Comparison of ENCODE assay signal across 9 mouse cellular contexts in the genomic region with DNA sequence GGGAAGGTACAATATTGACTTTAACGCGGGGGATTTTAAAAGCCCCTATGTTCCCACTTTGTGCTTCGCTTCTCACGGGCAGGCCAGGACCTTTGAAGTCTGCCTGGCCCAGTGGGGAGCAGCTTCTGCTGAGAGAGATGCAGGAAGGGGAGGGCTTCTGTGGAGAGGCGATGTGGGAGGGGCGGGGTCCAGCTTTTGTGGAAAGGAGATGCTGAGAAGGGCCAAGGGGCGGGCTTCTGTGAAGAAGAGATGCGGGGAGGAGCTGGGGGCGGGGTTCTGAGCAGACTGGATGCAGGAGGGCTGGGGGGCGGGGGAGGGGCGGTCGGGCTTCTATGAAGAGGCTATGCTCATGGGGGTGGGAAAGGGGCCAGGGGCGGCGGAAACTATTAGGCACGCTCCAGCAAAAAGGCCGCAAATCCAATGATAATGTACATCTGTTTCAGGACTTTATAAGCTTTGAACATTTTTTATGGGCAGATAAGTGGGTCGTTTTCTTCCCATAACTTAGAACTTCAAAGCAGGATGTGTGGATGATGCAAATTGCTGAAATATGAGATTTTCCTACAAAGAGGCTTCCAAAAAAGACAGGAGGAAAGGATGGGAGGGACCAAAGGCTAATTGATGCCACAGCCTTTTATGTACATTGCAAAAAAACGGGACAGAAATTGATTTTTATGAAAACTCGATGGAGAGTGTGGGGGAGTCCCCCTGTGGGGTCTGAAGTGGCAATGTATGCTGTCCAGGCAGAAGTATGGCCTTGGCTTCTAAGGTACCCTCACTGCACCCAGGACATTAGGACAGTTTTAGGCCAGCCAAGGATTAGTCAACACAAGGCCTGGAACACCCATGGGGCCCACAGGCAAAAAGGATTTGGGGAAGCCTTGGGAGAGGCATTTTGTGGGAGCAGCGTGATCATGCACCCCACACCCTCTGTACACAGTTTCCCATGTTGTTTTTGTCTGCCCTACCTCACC. TPM values are rescaled to one million over a fixed set of nuclear protein-coding genes. Genes with fewer than 3 reads are reported as not detected.
DNase-seq lines count a peak whose midpoint lies in the region; ATAC-seq and TF ChIP-seq lines count a peak whose summit lies in the region.
"Had no signal": no experiment of that assay in that cellular context is flagged by ENCODE, and none has a peak within 500 bp of the region (broad histone marks: within the 10 kb centered on the region; RNA-seq: fewer than 3 reads in every experiment).

No protein-coding gene starts in this region.

- no peak overlapping the region for H3K9ac ChIP-seq in heart, adult 2 months (ENCODE audit: low read depth, low read length)
- peak overlapping the region; percentile 30; the same call in 1 of the 2 replicates for H3K9ac ChIP-seq in intestine, embryonic 16.5 days (ENCODE audit: low read depth, low read length)
- no peak overlapping the region for H3K9ac ChIP-seq in liver, postnatal 0 days (replicated peaks)
- no peak overlapping the region; the same call in 1 of the 2 replicates for H3K9ac ChIP-seq in neural tube, embryonic 15.5 days (replicated peaks)

- TF ChIP-seq CTCF in heart, adult 2 months (IDR thresholded peaks at IDR 0.05): no peak
- no peak for TF ChIP-seq CTCF in liver, postnatal 0 days (IDR thresholded peaks at IDR 0.05; ENCODE audit: low read depth)

- ATAC-seq in intestine, embryonic 16.5 days: peak; percentile 91
- no peak for ATAC-seq in liver, postnatal 0 days
- peak; percentile 85 for ATAC-seq in neural tube, embryonic 15.5 days (ENCODE audit: low FRiP score)
- no peak for ATAC-seq in erythroid progenitor cell, adult 5-6 weeks (replicated peaks; ENCODE audit: low FRiP score, poor library complexity, severe bottlenecking)

- H3K4me3 ChIP-seq in heart, adult 2 months: no peak overlapping the region
- 0 out of 2 replicates have a peak overlapping the region, but pooled peaks have one; percentile 11 for H3K4me3 ChIP-seq in intestine, embryonic 16.5 days (ENCODE audit: low read length)
- no peak overlapping the region for H3K4me3 ChIP-seq in liver, postnatal 0 days (ENCODE audit: low read depth, low read length)
- H3K4me3 ChIP-seq in neural tube, embryonic 15.5 days (replicated peaks): peak overlapping the region; percentile 37
- H3K4me3 ChIP-seq: megakaryocyte, embryonic 14.5 days had no signal

- no peaks in the 10 kb centered on the region for H3K79me2 ChIP-seq in heart, adult 2 months (replicated peaks; ENCODE audit: control insufficient read depth, insufficient read depth, low read length)

- no peak overlapping the region for H3K27ac ChIP-seq in heart, adult 2 months
- H3K27ac ChIP-seq in intestine, embryonic 16.5 days (ENCODE audit: low read length): peak overlapping the region; percentile 48
- H3K27ac ChIP-seq in liver, postnatal 0 days (ENCODE audit: low read depth): no peak overlapping the region
- peak overlapping the region; percentile 58; the same call in 1 of the 2 replicates for H3K27ac ChIP-seq in neural tube, embryonic 15.5 days (replicated peaks)

- H3K4me1 ChIP-seq in heart, adult 2 months (ENCODE audit: control insufficient read depth, insufficient read depth, low read length): no peaks in the 10 kb centered on the region
- H3K4me1 ChIP-seq in intestine, embryonic 16.5 days (ENCODE audit: control insufficient read depth, insufficient read depth, low read length): peaks cover 3% of the 10 kb centered on the region; the same call in 1 of the 2 replicates
- H3K4me1 ChIP-seq in liver, postnatal 0 days (ENCODE audit: insufficient read depth): no peaks in the 10 kb centered on the region
- H3K4me1 ChIP-seq in neural tube, embryonic 15.5 days: peaks cover 31% of the 10 kb centered on the region

- H3K27me3 ChIP-seq in heart, adult 2 months (ENCODE audit: control insufficient read depth, insufficient read depth, low read length): no peaks in the 10 kb centered on the region
- no peaks in the 10 kb centered on the region for H3K27me3 ChIP-seq in intestine, embryonic 16.5 days (replicated peaks; ENCODE audit: control insufficient read depth, insufficient read depth, low read length)
- H3K27me3 ChIP-seq in liver, postnatal 0 days (ENCODE audit: insufficient read depth, low read length): no peaks in the 10 kb centered on the region
- H3K27me3 ChIP-seq in neural tube, embryonic 15.5 days (replicated peaks): no peaks in the 10 kb centered on the region

- peak overlapping the region; percentile 11; the same call in 1 of the 2 replicates for H3K4me2 ChIP-seq in intestine, embryonic 16.5 days (ENCODE audit: low read depth, low read length)
- 0 out of 2 replicates have a peak overlapping the region, but pooled peaks have one; percentile 13 for H3K4me2 ChIP-seq in liver, postnatal 0 days (ENCODE audit: low read depth, low read length)
- peak overlapping the region; percentile 71 for H3K4me2 ChIP-seq in neural tube, embryonic 15.5 days

- 23% methylated on average over 20 of the region's 20 CpGs for WGBS in heart, adult 2 months
- 8% methylated on average over 19 of the region's 20 CpGs for WGBS in intestine, embryonic 16.5 days
- WGBS in liver, postnatal 0 days (ENCODE audit: insufficient replicate concordance): 18% methylated on average over 19 of the region's 20 CpGs
- 7% methylated on average over 20 of the region's 20 CpGs for WGBS in neural tube, embryonic 15.5 days

- DNase-seq in adrenal gland, adult 2 months: peak; percentile 64
- DNase-seq in adrenal gland, adult 8-10 months: no peak
- DNase-seq in embryo, embryonic 11.5 days (ENCODE audit: low read depth, low spot score): peak; percentile 84
- peak; percentile 41 to 44 for DNase-seq in heart, adult 2 months
- peak; percentile 57 for DNase-seq in liver, postnatal 0 days

- no peaks in the 10 kb centered on the region for H3K36me3 ChIP-seq in heart, adult 2 months (ENCODE audit: control insufficient read depth, insufficient read depth, low read length)
- H3K36me3 ChIP-seq in intestine, embryonic 16.5 days (ENCODE audit: control insufficient read depth, insufficient read depth, low read length): no peaks in the 10 kb centered on the region
- no peaks in the 10 kb centered on the region for H3K36me3 ChIP-seq in liver, postnatal 0 days (replicated peaks; ENCODE audit: insufficient read depth, low read length)
- H3K36me3 ChIP-seq in neural tube, embryonic 15.5 days: no peaks in the 10 kb centered on the region

- no peak for TF ChIP-seq EP300 in heart, adult 2 months (IDR thresholded peaks at IDR 0.05; ENCODE audit: insufficient read depth, low read depth, low read length)
- TF ChIP-seq EP300 in liver, postnatal 0 days (IDR thresholded peaks at IDR 0.05; ENCODE audit: low read depth): no peak

- TF ChIP-seq POLR2A in heart, adult 2 months (IDR thresholded peaks at IDR 0.05; ENCODE audit: insufficient read depth, low read depth, low read length): no peak

- H3K9me3 ChIP-seq in intestine, embryonic 16.5 days (ENCODE audit: control insufficient read depth, low read length): no peaks in the 10 kb centered on the region
- peaks cover 5% of the 10 kb centered on the region; the same call in 1 of the 2 replicates for H3K9me3 ChIP-seq in liver, postnatal 0 days (ENCODE audit: low read length)
- no peaks in the 10 kb centered on the region for H3K9me3 ChIP-seq in neural tube, embryonic 15.5 days (replicated peaks)

- intact Hi-C loops in heart, adult 2 months (cut with DNase I): no loop called here

RNA-seq across cellular contexts. Expression of a gene that starts 31.6 kb away (rescaled TPM):
- 1 to 10 TPM; 1.7 to 1.9 TPM for total RNA-seq in adrenal gland, adult 2 months (2021)
- 3.7 and 9.8 TPM in 2 replicates for polyA plus RNA-seq in adrenal gland, adult 2 months (2012; rRNA removed)
- total RNA-seq in adrenal gland, adult 8-10 months (2022): 1 to 10 TPM; 1.2 to 3.0 (median 2.4) TPM
- 1 to 10 TPM; 1.0 to 1.6 TPM for total RNA-seq in heart, adult 2 months (2021)
- polyA plus RNA-seq in heart, adult 2 months (2012; rRNA removed): 0.76 and 1.1 TPM in 2 replicates
- polyA plus RNA-seq in intestine, embryonic 16.5 days (2015; fragmentation: Nextera tagmentation; extraction: Ambion mirVana): 2.7 and 8.0 TPM in 2 replicates
- polyA plus RNA-seq in liver, postnatal 0 days (2015; fragmentation: Nextera tagmentation; extraction: Ambion mirVana): 6.0 TPM in 2 replicates
- 1.2 and 2.4 TPM in 2 replicates for polyA plus RNA-seq in neural tube, embryonic 15.5 days (2015; fragmentation: Nextera tagmentation; extraction: Ambion mirVana)
- 15.5 and 21.8 TPM in 2 replicates for total RNA-seq in erythroid progenitor cell, adult 5-6 weeks (2015; ENCODE audit: low replicate concordance)
- total RNA-seq in erythroid progenitor cell, adult 5-6 weeks (2017; ENCODE audit: low replicate concordance): 1.7 and 4.2 TPM in 2 replicates

RNA-seq across cellular contexts. Expression of a gene that starts 42.8 kb away (rescaled TPM):
- 1 to 10 TPM in 1 of 2 experiments, under 1 TPM in 1; 0.89 to 1.2 TPM for total RNA-seq in adrenal gland, adult 2 months (2021)
- polyA plus RNA-seq in adrenal gland, adult 2 months (2012; rRNA removed): 1.1 and 1.7 TPM in 2 replicates
- total RNA-seq in adrenal gland, adult 8-10 months (2022): 1 to 10 TPM; 1.0 to 2.1 (median 1.4) TPM
- total RNA-seq in heart, adult 2 months (2021): 1 to 10 TPM; 1.1 to 1.5 TPM
- polyA plus RNA-seq in heart, adult 2 months (2012; rRNA removed): 1.3 and 1.9 TPM in 2 replicates
- 0.31 and 0.32 TPM in 2 replicates for polyA plus RNA-seq in intestine, embryonic 16.5 days (2015; fragmentation: Nextera tagmentation; extraction: Ambion mirVana)
- 0.07 and 0.08 TPM in 2 replicates for polyA plus RNA-seq in liver, postnatal 0 days (2015; fragmentation: Nextera tagmentation; extraction: Ambion mirVana)
- 0.09 and 0.12 TPM in 2 replicates for polyA plus RNA-seq in neural tube, embryonic 15.5 days (2015; fragmentation: Nextera tagmentation; extraction: Ambion mirVana)
- total RNA-seq in erythroid progenitor cell, adult 5-6 weeks (2015; ENCODE audit: low replicate concordance): 4.0 TPM in 1 of 2 replicates, not detected in the other
- 0.26 and 0.53 TPM in 2 replicates for total RNA-seq in erythroid progenitor cell, adult 5-6 weeks (2017; ENCODE audit: low replicate concordance)

Comparison
In these comparisons a context has a peak if more than half of its experiments do, and no peak if none do; other contexts are left out.
1. H3K27ac ChIP-seq: peak in intestine, embryonic 16.5 days (single experiment) and neural tube, embryonic 15.5 days (single experiment); none in heart, adult 2 months (single experiment) and liver, postnatal 0 days (single experiment).
2. H3K4me3 ChIP-seq: peak in intestine, embryonic 16.5 days (single experiment) and neural tube, embryonic 15.5 days (single experiment); none in heart, adult 2 months (single experiment) and liver, postnatal 0 days (single experiment).
3. ATAC-seq: peak in intestine, embryonic 16.5 days (single experiment) and neural tube, embryonic 15.5 days (single experiment); none in liver, postnatal 0 days (single experiment) and erythroid progenitor cell, adult 5-6 weeks (single experiment).
4. H3K4me2 ChIP-seq: peak in every context shown above with its lines; median percentile 71 in neural tube, embryonic 15.5 days; 13 in liver, postnatal 0 days; 11 in intestine, embryonic 16.5 days.